Mouse (Mus musculus) left cerebral cortex, adult 8-10 months (tissue): ENCODE data around the gene Psg21. TPM values are rescaled to one million over a fixed set of nuclear protein-coding genes. Genes with fewer than 3 reads are reported as not detected.
"Not testable (repeated sequence)": the region's sequence is repeated elsewhere in the genome, so short reads cannot be mapped to it uniquely, and the experiment has no call there.

Experiments used
- DNase-seq, 2 experiments: peaks; one replicate each; pipeline ENCODE4 v3.0.0; 2022; ENCODE audit warnings: low spot score in 2 of 2
- total RNA-seq, 4 experiments: library from RNA; stranded (reverse); gene quantifications; 2 replicates each; pipeline ENCODE4 v1.2.4; 2022

The Psg21 gene
- not detected for total RNA-seq

DNA sequence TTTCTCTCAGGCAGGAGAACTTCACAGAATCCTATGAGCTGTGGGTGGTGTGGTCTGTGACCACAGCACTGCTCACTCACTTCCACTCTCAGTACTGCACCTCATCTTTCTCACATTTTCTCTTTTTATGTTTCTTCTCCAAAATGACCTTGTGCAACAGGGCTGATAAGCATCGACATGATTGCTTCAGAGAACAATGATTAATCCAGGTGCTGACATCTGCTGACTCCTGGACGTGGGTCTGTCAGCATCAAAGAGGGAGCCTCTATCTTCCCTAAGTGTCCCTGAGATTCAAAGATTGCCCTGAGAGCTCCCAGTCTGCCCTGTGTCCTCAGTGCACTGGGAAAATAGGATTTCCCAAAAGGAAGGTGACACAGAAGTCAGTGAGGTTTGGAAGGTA lies at the start of gene Psg21:
Gene Psg21 (minus strand): TSS at position 101 of the 400 bp plus-strand sequence.
- not testable (repeated sequence) for DNase-seq

DNA sequence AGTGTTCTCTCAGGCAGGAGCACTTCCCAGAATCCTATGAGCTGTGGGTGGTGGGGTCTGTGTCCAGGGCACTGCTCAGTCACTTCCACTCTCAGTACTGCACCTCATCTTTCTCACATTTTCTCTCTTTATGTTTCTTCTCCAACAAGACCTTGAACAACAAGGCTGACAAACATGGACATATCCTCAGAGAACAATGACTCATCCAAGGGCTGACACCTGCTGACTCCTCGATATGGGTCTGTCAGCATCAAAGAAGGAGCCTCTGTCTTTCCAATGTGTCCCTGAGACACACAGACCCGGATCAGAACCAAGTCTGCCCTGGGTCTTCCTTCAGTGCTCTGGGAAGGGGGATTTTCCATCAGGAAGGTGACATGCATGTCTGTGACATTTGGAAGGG lies 29.6 kb upstream of the Psg21 start, which contains the start of gene Psg20:
Gene Psg20 (minus strand): TSS at position 101 of the 400 bp plus-strand sequence.
- no peak for DNase-seq

DNA sequence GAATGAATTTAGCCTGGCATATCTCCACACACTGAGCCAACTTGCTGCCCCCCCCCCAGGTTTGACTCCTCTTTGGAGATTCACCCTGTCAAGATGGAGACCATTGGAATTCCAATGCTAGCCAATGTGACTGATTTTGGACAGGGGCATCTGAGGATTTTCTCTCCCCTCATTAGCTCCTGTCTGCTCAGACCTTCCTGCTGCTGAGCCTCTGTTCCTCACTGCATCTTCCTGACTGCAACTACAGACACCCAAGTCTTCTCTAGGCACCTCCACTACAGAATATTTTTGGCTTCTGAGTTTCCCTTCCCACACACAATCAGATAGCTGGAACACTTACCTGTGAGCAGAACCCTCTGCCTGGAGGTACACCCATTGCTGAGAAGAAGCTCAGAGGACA lies 29.1 kb upstream of the Psg21 start:
- no peak for DNase-seq

DNA sequence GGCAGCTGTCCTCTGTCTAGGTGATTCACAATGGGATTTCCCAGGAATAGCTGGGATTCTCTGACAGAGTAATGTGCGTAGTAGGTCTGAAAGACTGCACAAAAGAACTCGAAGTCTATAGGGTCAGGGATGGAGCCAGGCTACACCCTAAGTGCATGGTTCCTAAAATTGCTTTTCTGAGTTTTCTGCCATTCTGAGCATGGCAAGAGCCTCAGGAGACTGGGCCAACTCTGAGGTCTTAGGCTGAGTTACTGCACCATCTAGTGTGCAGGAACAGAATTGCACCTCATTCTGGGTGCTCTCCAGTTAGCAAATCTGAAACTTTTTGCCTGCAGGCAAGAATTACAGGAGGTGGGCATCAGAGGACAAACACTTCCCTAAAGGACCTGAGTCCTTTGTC lies 23.2 kb upstream of the Psg21 start:
- DNase-seq: no peak

DNA sequence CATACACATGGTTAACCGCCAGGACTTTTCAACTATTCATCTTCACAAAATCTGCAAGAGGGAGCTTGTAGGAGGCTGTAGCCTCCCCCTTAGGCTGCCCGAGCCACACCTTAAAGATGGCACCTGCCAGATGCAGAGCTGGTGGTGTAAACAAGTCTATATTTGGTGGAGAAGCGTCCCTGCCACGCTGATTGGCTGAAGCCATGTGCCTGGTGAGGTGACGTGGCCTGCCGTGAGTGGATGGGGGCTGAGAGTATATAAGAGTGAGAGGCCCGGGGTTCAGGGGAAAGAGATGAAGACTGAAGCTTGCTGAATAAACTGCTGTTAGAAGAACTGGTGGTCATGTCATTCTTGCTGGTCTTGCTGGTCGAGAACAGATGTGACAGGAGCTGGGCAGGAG lies 29.6 kb downstream of the Psg21 start:
- DNase-seq: not testable (repeated sequence)

DNA sequence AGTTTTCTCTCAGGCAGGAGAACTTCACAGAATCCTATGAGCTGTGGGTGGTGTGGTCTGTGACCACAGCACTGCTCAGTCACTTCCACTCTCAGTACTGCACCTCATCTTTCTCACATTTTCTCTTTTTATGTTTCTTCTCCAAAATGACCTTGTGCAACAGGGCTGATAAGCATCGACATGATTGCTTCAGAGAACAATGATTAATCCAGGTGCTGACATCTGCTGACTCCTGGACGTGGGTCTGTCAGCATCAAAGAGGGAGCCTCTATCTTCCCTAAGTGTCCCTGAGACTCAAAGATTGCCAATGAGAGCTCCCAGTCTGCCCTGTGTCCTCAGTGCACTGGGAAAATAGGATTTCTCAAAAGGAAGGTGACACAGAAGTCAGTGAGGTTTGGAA lies 40.1 kb downstream of the Psg21 start, which contains the start of gene Psg23:
Gene Psg23 (minus strand): TSS at position 101 of the 400 bp plus-strand sequence.
- not testable (repeated sequence) for DNase-seq

Other genes starting within 250 kb of the Psg21 start
- not detected for gene Psg28, start 224.7 kb downstream of the Psg21 start, total RNA-seq
- gene Psg26, start 172.5 kb downstream of the Psg21 start, total RNA-seq: not detected
- gene Psg25, start 124.5 kb downstream of the Psg21 start, total RNA-seq: not detected
- gene Psg27, start 89.4 kb downstream of the Psg21 start, total RNA-seq: not detected
- not detected for gene Psg23, start 40.2 kb downstream of the Psg21 start, total RNA-seq
- gene Psg20, start 29.5 kb upstream of the Psg21 start, total RNA-seq: under 1 TPM in 1 of 4 experiments, not detected in 3; 0.26 TPM
- gene Psg22, start 61.4 kb upstream of the Psg21 start, total RNA-seq: not detected
- not detected for gene Psg19, start 141.8 kb upstream of the Psg21 start, total RNA-seq
- not detected for gene Psg17, start 164.9 kb upstream of the Psg21 start, total RNA-seq
- gene Mill2, start 183.2 kb upstream of the Psg21 start, total RNA-seq: 1 to 10 TPM; 1.5 to 2.2 (median 1.9) TPM
- gene Pglyrp1, start 214.6 kb upstream of the Psg21 start, total RNA-seq: 10 to 100 TPM in 3 of 4 experiments, 1 to 10 TPM in 1; 9.4 to 15.3 (median 12.8) TPM